Mouse (Mus musculus) ovary, postnatal 36 days (tissue): ENCODE data around the gene Lrig3.

Experiments
- DNase-seq: peaks from one replicate; pipeline ENCODE4 v3.0.0; 2022; ENCODE audit warnings: low spot score, mixed read lengths

The Lrig3 gene

DNA sequence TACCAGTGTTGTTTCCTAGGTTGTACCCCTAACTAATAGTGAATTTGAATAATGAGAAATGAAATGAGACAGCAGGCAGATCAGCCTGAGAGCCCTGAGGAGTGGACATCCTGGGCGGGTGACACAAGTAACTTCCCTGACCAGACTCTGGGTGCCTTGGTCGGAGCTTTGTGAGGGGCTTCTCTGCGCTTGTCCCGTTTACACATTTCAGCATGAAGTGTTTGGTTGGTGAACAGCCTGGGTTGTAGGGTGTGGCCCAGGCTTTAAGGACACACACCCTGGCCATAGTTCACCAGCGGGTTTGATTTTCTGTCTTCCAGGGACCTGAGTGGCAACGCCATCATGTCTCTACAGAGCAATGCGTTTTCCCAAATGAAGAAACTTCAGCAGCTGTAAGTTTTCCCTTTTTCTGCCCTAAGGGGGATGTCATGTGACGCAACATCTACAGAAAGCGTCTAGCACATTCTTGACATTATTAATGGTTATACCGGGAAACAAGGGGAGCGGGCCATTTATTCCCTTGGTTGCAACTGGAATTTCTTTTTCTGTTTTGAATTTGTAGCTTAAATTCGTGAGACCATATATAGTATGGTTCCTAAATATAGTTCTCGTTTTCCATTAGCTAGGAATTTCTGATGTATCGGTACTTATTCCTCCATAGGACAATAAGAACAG lies 36.2 kb downstream of the Lrig3 start:
- DNase-seq = no peak

- no peak for DNase-seq
These were observed 37.0 kb downstream of the Lrig3 start for GRCm38 (mm10) chr10:126002818-126003506.

GRCm38 (mm10) chr10:126003857-126004256 lies 37.9 kb downstream of the Lrig3 start:
- no peak for DNase-seq

DNA sequence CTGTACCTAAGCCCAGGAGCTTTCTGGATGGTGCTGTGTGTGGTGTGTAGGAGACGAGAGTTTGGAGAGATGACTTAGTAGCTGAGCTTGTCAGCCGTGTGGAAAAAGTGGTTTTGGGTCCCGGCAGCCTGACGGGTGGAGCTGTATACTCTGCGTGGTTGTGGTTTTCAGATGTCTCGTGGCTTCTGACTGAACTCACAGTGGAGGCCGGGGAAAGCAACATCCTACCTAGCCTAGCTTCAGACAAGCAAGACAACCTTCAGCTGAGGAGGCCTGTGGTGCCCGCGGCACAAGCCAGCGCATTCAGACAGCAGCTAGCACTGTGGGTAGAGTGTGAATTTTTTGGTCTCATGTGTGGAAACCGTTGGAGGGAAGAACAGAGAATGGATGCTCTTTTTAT lies 47.7 kb downstream of the Lrig3 start:
- no peak for DNase-seq

- no peak for DNase-seq
These were observed 48.7 kb downstream of the Lrig3 start for GRCm38 (mm10) chr10:126014673-126015072.

GRCm38 (mm10) chr10:126015644-126016043 lies 49.7 kb downstream of the Lrig3 start:
- DNase-seq = no peak

- DNase-seq = no peak
These were observed 53.5 kb downstream of the Lrig3 start for GRCm38 (mm10) chr10:126019350-126019991.

DNA sequence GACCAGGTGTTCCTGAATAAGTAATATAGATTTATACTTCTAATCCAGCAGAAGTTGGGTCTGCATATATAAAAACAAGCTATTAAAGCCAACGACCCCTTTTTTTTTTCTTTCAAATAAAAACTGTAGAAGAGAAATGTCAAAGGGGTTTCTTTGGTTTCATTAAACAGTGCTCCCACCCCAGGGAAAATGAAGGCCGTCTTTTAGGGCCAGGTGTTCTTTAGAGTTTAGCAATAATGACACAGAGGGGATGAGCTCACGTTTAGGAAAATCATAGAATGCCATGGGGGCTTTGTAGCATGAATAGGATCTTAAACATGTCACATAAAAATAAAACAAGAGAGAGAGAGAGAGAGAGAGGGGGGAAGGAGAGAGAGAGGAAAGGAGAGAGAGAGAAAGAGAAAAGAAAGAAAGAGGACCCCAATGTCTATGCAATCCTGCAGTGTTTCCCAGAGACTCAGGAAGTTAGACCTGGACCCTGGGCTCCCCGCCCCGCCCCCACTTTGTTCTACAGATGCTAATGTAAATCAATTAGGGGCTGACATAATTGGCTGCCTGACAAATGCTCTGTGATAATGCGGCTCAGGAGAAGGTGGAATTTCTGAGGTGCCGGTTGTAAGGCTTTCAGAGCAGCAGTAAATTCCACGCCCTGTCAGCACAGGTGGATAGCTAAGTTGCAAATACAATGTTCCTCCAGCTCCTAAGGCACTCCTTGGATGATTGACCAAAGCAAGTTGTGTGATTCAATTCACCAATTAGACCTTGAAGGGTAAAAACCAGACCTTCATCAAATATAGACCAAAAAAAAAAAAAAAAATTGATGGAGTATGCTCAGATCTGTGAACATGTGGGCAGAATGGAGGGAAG lies 62.8 kb downstream of the Lrig3 start:
- DNase-seq = no peak

- no peak for DNase-seq
These were observed 63.6 kb downstream of the Lrig3 start for GRCm38 (mm10) chr10:126029441-126030114.

- no peak for DNase-seq
These were observed 90.9 kb downstream of the Lrig3 start for GRCm38 (mm10) chr10:126056881-126057280.

DNA sequence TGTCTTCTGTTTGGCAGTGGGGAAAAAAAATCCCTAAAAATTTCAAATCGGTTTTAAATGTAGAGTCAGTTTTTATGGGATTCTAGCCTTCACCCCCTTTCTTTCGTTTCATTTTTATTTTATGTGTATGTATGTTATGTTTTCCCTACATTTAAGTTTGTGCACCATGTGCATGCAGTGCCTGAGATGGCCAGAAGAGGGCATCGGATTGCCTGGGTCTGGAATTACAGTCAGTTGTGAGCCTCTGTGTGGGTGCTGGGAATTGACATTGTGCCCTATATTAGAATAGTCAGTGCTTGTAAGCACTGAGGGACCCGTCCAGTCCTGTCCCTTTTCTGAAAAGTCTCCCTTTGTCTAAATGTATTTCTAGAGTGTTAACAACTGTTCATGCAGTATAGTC lies 96.8 kb downstream of the Lrig3 start:
- no peak for DNase-seq
